Mouse (Mus musculus) stomach, postnatal 0 days (tissue): ENCODE data around the gene Zglp1. TPM values are rescaled to one million over a fixed set of nuclear protein-coding genes. Genes with fewer than 3 reads are reported as not detected.

Experiments
- ATAC-seq: fragments of 200-750 bp; cut with Nextera tagmentation; 2 replicates; pipeline ENCODE4 v1.8.0; 2017; ENCODE audit not compliant: low FRiP score, low TSS enrichment
- DNase-seq: peaks from one replicate; pipeline ENCODE4 v3.0.0-alpha.2; 2016; ENCODE audit warnings: low spot score
- H3K27ac ChIP-seq: fragments of 300-500 bp; sonication (generic); replicated peaks from 2 replicates; pipeline ENCODE4 v1.5.1; 2014; ENCODE audit warnings: mild to moderate bottlenecking, control low read depth
- H3K27me3 ChIP-seq: fragments of 300-500 bp; sonication (generic); 2 replicates; pipeline ENCODE4 v1.6.1; 2014; ENCODE audit warnings: low read length; ENCODE audit not compliant: control insufficient read depth, insufficient read depth
- H3K36me3 ChIP-seq: fragments of 300-500 bp; sonication (generic); 2 replicates; pipeline ENCODE4 v1.6.1; 2014; ENCODE audit warnings: low read length, mixed read lengths; ENCODE audit not compliant: control insufficient read depth, insufficient read depth
- H3K4me1 ChIP-seq: fragments of 300-500 bp; sonication (generic); replicated peaks from 2 replicates; pipeline ENCODE4 v1.6.1; 2014; ENCODE audit warnings: antibody characterized with exemption; ENCODE audit not compliant: control insufficient read depth, insufficient read depth
- H3K4me2 ChIP-seq: fragments of 300-500 bp; sonication (generic); replicated peaks from 2 replicates; pipeline ENCODE4 v1.6.1; 2014; ENCODE audit warnings: low read depth, mild to moderate bottlenecking, control low read depth, moderate library complexity
- H3K4me3 ChIP-seq: fragments of 300-500 bp; sonication (generic); 2 replicates; pipeline ENCODE4 v1.5.1; 2014; ENCODE audit warnings: low read depth, low read length, control low read depth
- H3K9ac ChIP-seq: fragments of 300-500 bp; sonication (generic); 2 replicates; pipeline ENCODE4 v1.6.1; 2014; ENCODE audit warnings: mild to moderate bottlenecking, low read length, control low read depth, mixed read lengths
- H3K9me3 ChIP-seq: fragments of 300-500 bp; sonication (generic); 2 replicates; pipeline ENCODE4 v1.6.1; 2016; ENCODE audit warnings: low read length; ENCODE audit not compliant: control insufficient read depth
- CTCF ChIP-seq: IDR thresholded peaks from 2 replicates; pipeline ENCODE4 v1.5.1; 2016; ENCODE audit warnings: antibody characterized with exemption, low read depth, mild to moderate bottlenecking, moderate library complexity
- EP300 ChIP-seq: optimal IDR thresholded peaks from 2 replicates; pipeline ENCODE3; 2016; ENCODE audit warnings: antibody characterized with exemption
- WGBS: fragments of 180-500 bp; shearing (Covaris S2); extraction: QIAGEN DNeasy Blood & Tissue Kit; methylation state at CpG from one replicate; pipeline ENCODE4 v1.1.7; 2014; 5-methylcytosine and 5-hydroxymethylcytosine counted together
- polyA plus RNA-seq: library from polyadenylated mRNA; unstranded; fragments of >200 nt; fragmentation: Nextera tagmentation; extraction: Ambion mirVana; gene quantifications from 2 replicates; pipeline ENCODE4 v1.2.1, GENCODE M21; 2015

Gene Zglp1
- polyA plus RNA-seq, 1 experiment from 2014 or later: not detected

GRCm38 (mm10) chr9:21028560-21029110, 38.3 kb downstream of the Zglp1 start:
- TF ChIP-seq CTCF (no peak), EP300 (no peak)
- Histone ChIP-seq H3K9ac (no peak overlapping the region), H3K4me3 (no peak overlapping the region), H3K9me3 (no peaks in the 10 kb centered on the region), H3K4me1 (0 out of 2 replicates have a peak, but pooled peaks cover 3% of the 10 kb centered on the region), H3K36me3 (no peaks in the 10 kb centered on the region), H3K27me3 (peaks cover 5% of the 10 kb centered on the region; the same call in 1 of the 2 replicates), H3K27ac (no peak overlapping the region), H3K4me2 (no peak overlapping the region)
- DNase-seq (no peak), ATAC-seq (no peak)
- 68% methylated on average over 6 of the region's 6 CpGs for WGBS

- DNase-seq (no peak), ATAC-seq (no peak)
- peaks cover 5% of the 10 kb centered on the region; the same call in 1 of the 2 replicates for H3K27me3 ChIP-seq
- no peaks in the 10 kb centered on the region for H3K36me3 ChIP-seq
- no peak overlapping the region for H3K4me3 ChIP-seq
- H3K4me1 ChIP-seq: 0 out of 2 replicates have a peak, but pooled peaks cover 3% of the 10 kb centered on the region
- WGBS: 71% methylated on average over 8 of the region's 8 CpGs
- H3K4me2 ChIP-seq: no peak overlapping the region
- H3K27ac ChIP-seq: no peak overlapping the region
- TF ChIP-seq CTCF (no peak), EP300 (no peak)
- no peaks in the 10 kb centered on the region for H3K9me3 ChIP-seq
- H3K9ac ChIP-seq: no peak overlapping the region
Measured at GRCm38 (mm10) chr9:21027774-21028290, 39.1 kb downstream of the Zglp1 start.

DNA sequence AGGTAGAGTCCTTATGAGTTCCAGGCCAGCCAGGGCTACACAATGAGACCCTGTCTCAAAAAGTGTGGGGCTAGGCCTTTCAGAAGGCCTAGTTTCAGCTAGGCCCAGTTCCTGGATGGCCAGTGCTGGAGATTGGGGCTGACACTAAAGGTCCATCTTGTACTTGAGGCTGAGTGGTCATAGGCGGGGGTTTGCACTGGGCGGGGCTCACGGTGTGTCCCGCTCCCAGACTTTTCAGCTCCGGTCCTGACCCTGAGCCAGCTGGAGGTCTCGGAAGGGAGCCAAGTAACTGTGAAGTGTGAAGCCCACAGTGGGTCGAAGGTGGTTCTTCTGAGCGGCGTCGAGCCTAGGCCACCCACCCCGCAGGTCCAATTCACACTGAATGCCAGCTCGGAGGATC, 40.0 kb downstream of the Zglp1 start:
- H3K9ac ChIP-seq: no peak overlapping the region
- no peaks in the 10 kb centered on the region for H3K27me3 ChIP-seq
- no peak overlapping the region for H3K4me3 ChIP-seq
- DNase-seq: no peak
- H3K36me3 ChIP-seq: no peaks in the 10 kb centered on the region
- 0 out of 2 replicates have a peak, but pooled peaks cover 3% of the 10 kb centered on the region for H3K4me1 ChIP-seq
- ATAC-seq: no peak
- no peak overlapping the region for H3K27ac ChIP-seq
- H3K9me3 ChIP-seq: no peaks in the 10 kb centered on the region
- no peak overlapping the region for H3K4me2 ChIP-seq
- WGBS: 62% methylated on average over 12 of the region's 12 CpGs
- TF ChIP-seq EP300 (no peak), CTCF (no peak)

DNA sequence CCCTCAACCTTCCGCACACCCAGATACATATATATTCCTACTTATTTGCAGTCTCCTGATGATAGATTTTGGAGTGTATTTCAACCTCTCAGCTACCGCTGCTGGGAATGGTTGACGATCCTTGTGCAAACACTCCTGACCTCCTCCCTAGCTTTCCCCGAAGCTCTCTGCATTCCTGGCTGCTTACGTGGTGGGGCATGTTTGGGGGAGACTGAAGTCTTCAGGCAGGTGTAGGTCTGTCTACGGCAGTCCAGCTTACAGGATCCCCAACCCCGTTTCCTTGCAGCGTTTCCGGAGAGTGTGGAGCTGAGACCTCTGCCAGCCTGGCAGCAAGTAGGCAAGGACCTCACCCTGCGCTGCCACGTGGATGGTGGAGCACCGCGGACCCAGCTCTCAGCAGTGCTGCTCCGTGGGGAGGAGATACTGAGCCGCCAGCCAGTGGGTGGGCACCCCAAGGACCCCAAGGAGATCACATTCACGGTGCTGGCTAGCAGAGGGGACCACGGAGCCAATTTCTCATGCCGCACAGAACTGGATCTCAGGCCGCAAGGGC, 41.6 kb downstream of the Zglp1 start:
- no peak for TF ChIP-seq EP300
- no peak for TF ChIP-seq CTCF
- Histone ChIP-seq H3K9ac (0 out of 2 replicates have a peak overlapping the region, but pooled peaks have one; percentile 8), H3K4me1 (0 out of 2 replicates have a peak, but pooled peaks cover 3% of the 10 kb centered on the region), H3K9me3 (no peaks in the 10 kb centered on the region), H3K36me3 (no peaks in the 10 kb centered on the region), H3K27ac (peak overlapping the region; percentile 78), H3K4me3 (no peak overlapping the region), H3K27me3 (no peaks in the 10 kb centered on the region), H3K4me2 (0 out of 2 replicates have a peak overlapping the region, but pooled peaks have one; percentile 11)
- WGBS: 43% methylated on average over 19 of the region's 19 CpGs
- DNase-seq: peak; percentile 64
- peak; percentile 71 for ATAC-seq

DNA sequence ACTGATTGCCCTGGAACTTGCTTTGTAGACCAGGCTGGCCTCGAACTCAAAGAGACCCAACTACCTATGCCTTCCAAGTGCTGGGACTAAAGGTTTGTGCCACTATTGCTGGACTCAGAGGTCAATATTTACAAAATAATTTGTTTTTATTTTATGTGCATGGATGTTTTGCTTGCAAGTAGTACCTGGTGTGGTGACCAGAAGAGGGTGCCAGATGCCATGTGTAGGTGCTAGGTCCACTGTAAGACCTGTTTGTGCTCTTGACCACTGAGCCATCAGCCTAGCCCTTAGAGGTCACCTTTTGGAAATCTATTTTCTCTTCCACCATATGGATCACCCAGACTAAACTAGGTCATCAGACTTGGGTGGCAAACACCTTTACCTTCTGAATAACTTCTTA, 44.2 kb downstream of the Zglp1 start:
- no peak overlapping the region for H3K27ac ChIP-seq

GRCm38 (mm10) chr9:21022288-21022687, 44.6 kb downstream of the Zglp1 start:
- Histone ChIP-seq H3K27ac (no peak overlapping the region), H3K4me2 (no peak overlapping the region), H3K27me3 (no peaks in the 10 kb centered on the region), H3K9me3 (no peaks in the 10 kb centered on the region), H3K4me3 (no peak overlapping the region), H3K36me3 (no peaks in the 10 kb centered on the region), H3K4me1 (no peaks in the 10 kb centered on the region), H3K9ac (no peak overlapping the region)
- WGBS: 39% methylated on average over 6 of the region's 6 CpGs
- DNase-seq (no peak), ATAC-seq (no peak)
- no peak for TF ChIP-seq CTCF
- no peak for TF ChIP-seq EP300

More for the DNA sequence above, 44.2 kb downstream of the Zglp1 start:
- no peaks in the 10 kb centered on the region for H3K4me1 ChIP-seq
- H3K36me3 ChIP-seq: no peaks in the 10 kb centered on the region
- no peak overlapping the region for H3K4me3 ChIP-seq
- WGBS: 83% methylated on average over 1 of the region's 1 CpGs
- H3K9me3 ChIP-seq: no peaks in the 10 kb centered on the region
- H3K9ac ChIP-seq: no peak overlapping the region
- ATAC-seq (no peak), DNase-seq (no peak)
- no peaks in the 10 kb centered on the region for H3K27me3 ChIP-seq
- no peak overlapping the region for H3K4me2 ChIP-seq
- TF ChIP-seq CTCF (peak; percentile 51), EP300 (no peak)
